Mouse (Mus musculus) MEL (cell line): ENCODE results near the gene Tmem198.
A peak's percentile ranks its signal among the peaks of the same experiment; 100 is the strongest.

ENCODE experiments used
- CTCF ChIP-seq, 3 experiments: IDR thresholded peaks in 2 of 3; conservative IDR thresholded peaks in 1 of 3; 2 replicates each; pipeline ENCODE4 v1.5.1; 2011 to 2012; ENCODE audit warnings: low read length in 3 of 3, low read depth in 2 of 3, mild to moderate bottlenecking in 2 of 3, improper control_type of control experiment in 1 of 3, inconsistent platforms in 1 of 3, mixed read lengths in 1 of 3, moderate library complexity in 1 of 3; ENCODE audit not compliant: control insufficient read depth in 1 of 3, insufficient read depth in 1 of 3, poor library complexity in 1 of 3, severe bottlenecking in 1 of 3
- E2F4 ChIP-seq: IDR thresholded peaks from 2 replicates; pipeline ENCODE4 v1.6.1; 2011; ENCODE audit warnings: low read depth, low read length, improper control_type of control experiment, borderline replicate concordance
- EP300 ChIP-seq, 2 experiments: IDR thresholded peaks; 2 replicates each; pipeline ENCODE4 v1.6.1; 2011; ENCODE audit warnings: improper control_type of control experiment in 2 of 2, low read length in 2 of 2, low read depth in 1 of 2, mild to moderate bottlenecking in 1 of 2
- JUND ChIP-seq: IDR thresholded peaks from 2 replicates; pipeline ENCODE4 v1.6.1; 2011; ENCODE audit warnings: low read depth, mild to moderate bottlenecking, improper control_type of control experiment, low read length
- POLR2A ChIP-seq, 2 experiments: IDR thresholded peaks; 2 replicates each; pipeline ENCODE4 v1.6.1; 2011 to 2012; ENCODE audit warnings: low read length in 2 of 2, mild to moderate bottlenecking in 2 of 2, control low read depth in 1 of 2, improper control_type of control experiment in 1 of 2, low read depth in 1 of 2, moderate library complexity in 1 of 2; ENCODE audit not compliant: control insufficient read depth in 1 of 2, insufficient read depth in 1 of 2, poor library complexity in 1 of 2
- RCOR1 ChIP-seq: IDR thresholded peaks from 2 replicates; pipeline ENCODE4 v1.6.1; 2012; ENCODE audit warnings: low read depth, mild to moderate bottlenecking, inconsistent platforms, low read length, improper control_type of control experiment
- TAL1 ChIP-seq: IDR thresholded peaks from 2 replicates; pipeline ENCODE4 v1.6.1; 2012; ENCODE audit warnings: mild to moderate bottlenecking, inconsistent platforms, low read length, moderate library complexity, mixed read lengths
- ZC3H11A ChIP-seq: IDR thresholded peaks from 2 replicates; pipeline ENCODE4 v1.6.1; 2012; ENCODE audit warnings: low read depth, mild to moderate bottlenecking, inconsistent platforms, low read length, improper control_type of control experiment
- ZMIZ1 ChIP-seq: IDR thresholded peaks from 2 replicates; pipeline ENCODE4 v1.6.1; 2012; ENCODE audit warnings: low read depth, mild to moderate bottlenecking, inconsistent platforms, low read length, improper control_type of control experiment, moderate library complexity

DNA sequence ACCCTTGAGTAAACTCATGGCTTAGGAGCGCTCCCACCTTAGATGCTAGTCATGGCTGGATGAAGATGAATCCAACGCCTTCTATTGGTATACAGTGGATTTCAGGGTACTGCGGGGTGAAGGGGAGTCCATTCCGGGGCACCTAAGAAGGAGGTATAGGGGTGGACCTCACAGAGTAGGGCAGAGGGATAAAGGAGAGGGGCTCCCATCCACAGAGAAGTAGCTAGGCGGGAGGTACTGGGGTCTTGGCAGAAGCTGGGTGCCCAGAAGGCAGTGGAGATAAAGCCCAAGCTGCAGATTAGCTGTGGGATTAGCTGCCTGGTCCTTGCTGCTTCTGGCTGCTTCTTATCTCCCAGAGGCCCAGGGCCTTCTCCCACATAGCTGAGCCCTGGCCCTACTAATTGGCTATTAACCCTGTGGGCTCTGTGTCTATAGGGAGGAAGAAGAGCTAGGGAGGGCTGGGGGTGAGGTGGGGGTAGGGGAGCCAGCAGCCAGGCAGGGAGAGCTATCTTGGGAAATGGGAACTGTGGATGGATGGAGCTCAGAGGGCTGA lies 15.6 kb upstream of the Tmem198 start:
- TF ChIP-seq JUND = no peak
- TF ChIP-seq E2F4 = no peak
- TF ChIP-seq EP300 (IDR thresholded peaks at IDR 0.05; ENCODE audit: low read depth in 1 of 2, low read length in 2 of 2) = peak; percentile 88 to 90
- peak; percentile 82 for TF ChIP-seq TAL1
- no peak for TF ChIP-seq CTCF (IDR thresholded peaks at IDR 0.05 in 2 of 3, conservative IDR thresholded peaks at IDR 0.05 in 1 of 3; ENCODE audit: control insufficient read depth in 1 of 3, insufficient read depth in 1 of 3, low read depth in 2 of 3, low read length in 3 of 3, poor library complexity in 1 of 3, severe bottlenecking in 1 of 3)
- peak; percentile 71; the same call in 1 of the 2 replicates for TF ChIP-seq RCOR1
- no peak for TF ChIP-seq POLR2A (IDR thresholded peaks at IDR 0.05; ENCODE audit: control insufficient read depth in 1 of 2, insufficient read depth in 1 of 2, low read depth in 1 of 2, low read length in 2 of 2, poor library complexity in 1 of 2)
- TF ChIP-seq ZMIZ1 = no peak
- no peak for TF ChIP-seq ZC3H11A
